Mouse (Mus musculus) stomach, embryonic 14.5 days (tissue): ENCODE data around the gene Xrcc6. TPM values are rescaled to one million over a fixed set of nuclear protein-coding genes. Genes with fewer than 3 reads are reported as not detected.

Experiments used
- ATAC-seq: fragments of 200-750 bp; cut with Nextera tagmentation; 2 replicates; pipeline ENCODE4 v1.8.0; 2017; ENCODE audit warnings: low read depth, moderate TSS enrichment; ENCODE audit not compliant: insufficient number of reproducible peaks, insufficient read depth, low FRiP score
- H3K27ac ChIP-seq: fragments of 300-500 bp; sonication (generic); 2 replicates; pipeline ENCODE4 v1.5.1; 2014; ENCODE audit warnings: mild to moderate bottlenecking, low read length, moderate library complexity, mixed read lengths
- H3K27me3 ChIP-seq: fragments of 300-500 bp; sonication (generic); 2 replicates; pipeline ENCODE4 v1.6.1; 2014; ENCODE audit warnings: low read length, control low read depth, mixed read lengths; ENCODE audit not compliant: control insufficient read depth, insufficient read depth
- H3K36me3 ChIP-seq: fragments of 300-500 bp; sonication (generic); 2 replicates; pipeline ENCODE4 v1.6.1; 2014; ENCODE audit warnings: mild to moderate bottlenecking, control low read depth, low read length, moderate library complexity, mixed read lengths; ENCODE audit not compliant: control insufficient read depth, insufficient read depth
- H3K4me1 ChIP-seq: fragments of 300-500 bp; sonication (generic); 2 replicates; pipeline ENCODE4 v1.6.1; 2014; ENCODE audit warnings: low read length, control low read depth, mixed read lengths; ENCODE audit not compliant: control insufficient read depth, insufficient read depth
- H3K4me2 ChIP-seq: fragments of 300-500 bp; sonication (generic); replicated peaks from 2 replicates; pipeline ENCODE4 v1.6.1; 2014; ENCODE audit warnings: low read depth, low read length, control low read depth
- H3K4me3 ChIP-seq: fragments of 300-500 bp; sonication (generic); 2 replicates; pipeline ENCODE4 v1.5.1; 2014; ENCODE audit warnings: low read depth, low read length, control low read depth
- H3K9ac ChIP-seq: fragments of 300-500 bp; sonication (generic); replicated peaks from 2 replicates; pipeline ENCODE4 v1.6.1; 2014; ENCODE audit warnings: low read depth, mild to moderate bottlenecking, control low read depth, low read length, moderate library complexity, mixed read lengths
- H3K9me3 ChIP-seq: fragments of 300-500 bp; sonication (generic); 2 replicates; pipeline ENCODE4 v1.6.1; 2016; ENCODE audit warnings: low read depth, low read length, control low read depth; ENCODE audit not compliant: control insufficient read depth
- WGBS: fragments of 180-500 bp; shearing (Covaris S2); extraction: QIAGEN DNeasy Blood & Tissue Kit; methylation state at CpG from one replicate; pipeline ENCODE4 v1.1.7; 2014; 5-methylcytosine and 5-hydroxymethylcytosine counted together
- polyA plus RNA-seq: library from polyadenylated mRNA; unstranded; fragments of >200 nt; fragmentation: Nextera tagmentation; extraction: Ambion mirVana; gene quantifications from 2 replicates; pipeline ENCODE4 v1.2.1, GENCODE M21; 2014

Xrcc6 gene
- polyA plus RNA-seq, 1 experiment from 2014 or later, result 90.0 TPM

DNA sequence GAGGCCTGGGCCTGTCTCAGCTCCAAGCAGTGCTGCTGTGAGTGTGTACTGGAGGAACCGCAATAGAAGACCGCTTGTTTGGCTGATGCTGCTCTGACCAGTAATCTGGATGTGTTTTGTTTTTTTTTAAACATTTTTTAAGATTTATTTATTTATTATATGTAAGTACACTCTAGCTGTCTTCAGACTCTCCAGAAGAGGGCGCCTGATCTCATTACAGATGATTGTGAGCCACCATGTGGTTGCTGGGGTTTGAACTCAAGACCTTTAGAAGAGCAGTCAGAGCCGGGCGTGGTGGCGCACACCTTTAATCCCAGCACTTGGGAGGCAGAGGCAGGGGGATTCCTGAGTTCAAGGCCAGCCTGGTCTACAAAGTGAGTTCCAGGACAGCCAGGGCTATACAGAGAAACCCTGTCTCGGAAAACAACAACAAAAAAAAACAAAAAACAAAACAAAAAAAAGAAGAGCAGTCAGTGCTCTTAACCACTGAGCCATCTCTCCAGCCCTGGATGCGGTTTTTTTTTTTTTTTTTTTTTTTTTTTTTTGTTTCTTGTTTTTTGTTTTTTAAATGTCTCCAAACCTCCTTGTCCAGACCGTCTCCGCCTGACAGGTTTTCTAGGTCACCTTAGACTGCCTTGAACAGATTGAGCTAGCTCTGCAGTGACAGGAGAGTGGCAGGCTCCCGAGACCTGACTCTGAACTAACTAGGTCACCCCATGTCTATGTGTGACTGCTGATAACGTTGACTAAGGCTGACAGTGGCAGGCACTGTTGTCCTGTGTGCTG, 48.5 kb downstream of the Xrcc6 start:
- Histone ChIP-seq H3K4me1 (no peaks in the 10 kb centered on the region), H3K27ac (no peak overlapping the region), H3K27me3 (no peaks in the 10 kb centered on the region), H3K4me3 (no peak overlapping the region), H3K36me3 (peaks cover 49% of the 10 kb centered on the region), H3K9ac (no peak overlapping the region), H3K9me3 (no peaks in the 10 kb centered on the region), H3K4me2 (no peak overlapping the region)
- ATAC-seq, result no peak
- 83% methylated on average over 12 of the region's 12 CpGs for WGBS

DNA sequence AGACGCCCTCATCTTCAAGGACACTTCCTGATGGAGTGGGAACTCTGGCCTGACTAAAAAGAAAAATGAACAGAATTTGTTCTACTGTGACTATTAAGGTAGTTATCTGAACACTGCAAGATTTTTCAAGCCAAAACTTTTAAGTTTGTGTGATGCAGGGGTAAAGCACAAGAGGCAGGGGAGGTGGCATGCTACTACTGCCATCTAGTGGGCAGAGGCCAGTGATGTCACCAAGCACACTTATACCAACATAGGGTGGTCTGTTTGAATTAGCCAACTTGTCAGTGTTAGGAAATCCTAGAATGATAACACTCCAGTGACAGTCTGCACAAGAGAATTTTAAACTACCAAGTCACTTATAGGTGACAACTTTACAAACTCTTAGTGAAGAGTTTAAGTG, 53.0 kb downstream of the Xrcc6 start:
- no peaks in the 10 kb centered on the region for H3K27me3 ChIP-seq
- H3K9ac ChIP-seq, result no peak overlapping the region
- 100% methylated on average over 1 of the region's 1 CpGs for WGBS
- peaks cover 1% of the 10 kb centered on the region; the same call in 1 of the 2 replicates for H3K4me1 ChIP-seq
- ATAC-seq, result no peak
- H3K4me2 ChIP-seq, result no peak overlapping the region
- no peak overlapping the region for H3K4me3 ChIP-seq
- peaks cover 39% of the 10 kb centered on the region for H3K36me3 ChIP-seq
- H3K27ac ChIP-seq, result no peak overlapping the region
- H3K9me3 ChIP-seq, result no peaks in the 10 kb centered on the region

DNA sequence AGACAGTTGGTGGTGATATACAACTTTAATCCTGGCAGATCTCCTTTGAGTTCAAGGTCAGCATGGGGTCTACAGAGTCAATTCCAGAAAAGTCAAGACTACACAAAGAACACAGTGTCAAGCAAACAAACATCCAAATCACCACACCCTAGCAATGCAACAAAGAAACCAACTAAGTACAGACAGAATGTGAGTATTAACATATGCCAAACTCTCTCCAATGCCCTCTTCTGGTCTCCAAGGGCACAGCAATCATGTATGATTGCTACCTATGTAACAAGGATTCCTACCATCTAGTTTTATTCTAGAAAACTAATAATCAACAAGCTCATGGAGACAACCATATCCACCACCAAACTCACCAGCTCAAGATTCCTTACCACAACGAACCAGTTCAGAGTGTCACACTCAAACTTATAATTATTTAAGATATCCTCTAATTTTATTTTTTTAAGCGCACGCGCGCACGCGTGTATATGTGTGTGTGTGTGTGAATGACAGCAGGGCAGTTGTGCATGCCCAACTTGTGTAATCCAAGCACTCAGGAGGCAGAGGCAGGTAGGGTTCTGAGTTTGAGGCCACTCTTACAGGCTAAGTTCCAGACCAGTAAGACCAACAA, 56.6 kb downstream of the Xrcc6 start:
- no peak overlapping the region for H3K4me3 ChIP-seq
- no peak for ATAC-seq
- H3K4me1 ChIP-seq, result peaks cover 9% of the 10 kb centered on the region; the same call in 1 of the 2 replicates
- H3K27me3 ChIP-seq, result no peaks in the 10 kb centered on the region
- no peak overlapping the region for H3K27ac ChIP-seq
- no peaks in the 10 kb centered on the region for H3K9me3 ChIP-seq
- no peak overlapping the region for H3K4me2 ChIP-seq
- H3K9ac ChIP-seq, result no peak overlapping the region
- peaks cover 30% of the 10 kb centered on the region for H3K36me3 ChIP-seq
- WGBS, result 98% methylated on average over 7 of the region's 7 CpGs

DNA sequence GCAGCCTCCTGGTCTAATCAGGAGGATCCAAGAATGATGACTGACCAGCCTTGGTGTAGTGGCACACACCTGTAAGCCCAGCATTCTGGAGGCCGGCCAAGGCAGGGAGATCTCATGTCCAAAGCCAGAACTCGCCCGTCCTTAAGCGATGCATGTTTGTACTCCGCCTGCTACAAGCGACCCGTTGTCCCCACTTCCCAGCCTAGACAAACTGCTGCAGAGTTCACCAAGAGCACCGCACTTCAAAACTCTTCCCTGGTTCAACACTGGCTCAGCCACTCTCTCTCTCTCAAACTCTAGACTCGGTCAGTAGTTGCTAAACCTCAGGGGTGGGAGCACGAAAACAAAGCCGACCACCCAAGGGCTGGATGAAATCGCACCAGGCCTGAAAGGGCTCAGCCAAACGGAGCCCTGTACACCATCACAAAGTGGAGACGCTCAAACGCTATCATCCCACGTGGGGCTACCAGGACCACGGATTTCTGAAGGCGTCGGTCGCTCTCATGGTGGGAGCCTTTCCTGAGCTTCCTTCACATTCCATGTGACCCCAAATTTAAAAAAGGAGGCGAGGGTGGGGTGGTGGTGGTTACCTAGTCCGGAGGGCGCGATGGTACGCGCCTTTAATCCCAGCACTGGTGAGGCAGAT, 58.7 kb downstream of the Xrcc6 start:
- Histone ChIP-seq H3K27me3 (no peaks in the 10 kb centered on the region), H3K4me1 (peaks cover 9% of the 10 kb centered on the region; the same call in 1 of the 2 replicates), H3K27ac (no peak overlapping the region), H3K4me3 (peak overlapping the region; percentile 100), H3K9me3 (no peaks in the 10 kb centered on the region), H3K36me3 (peaks cover 14% of the 10 kb centered on the region), H3K9ac (peak overlapping the region; percentile 90), H3K4me2 (peak overlapping the region; percentile 92)
- 0 out of 2 replicates have a peak, but pooled peaks have one; percentile 8 for ATAC-seq
- WGBS, result 2% methylated on average over 26 of the region's 26 CpGs

DNA sequence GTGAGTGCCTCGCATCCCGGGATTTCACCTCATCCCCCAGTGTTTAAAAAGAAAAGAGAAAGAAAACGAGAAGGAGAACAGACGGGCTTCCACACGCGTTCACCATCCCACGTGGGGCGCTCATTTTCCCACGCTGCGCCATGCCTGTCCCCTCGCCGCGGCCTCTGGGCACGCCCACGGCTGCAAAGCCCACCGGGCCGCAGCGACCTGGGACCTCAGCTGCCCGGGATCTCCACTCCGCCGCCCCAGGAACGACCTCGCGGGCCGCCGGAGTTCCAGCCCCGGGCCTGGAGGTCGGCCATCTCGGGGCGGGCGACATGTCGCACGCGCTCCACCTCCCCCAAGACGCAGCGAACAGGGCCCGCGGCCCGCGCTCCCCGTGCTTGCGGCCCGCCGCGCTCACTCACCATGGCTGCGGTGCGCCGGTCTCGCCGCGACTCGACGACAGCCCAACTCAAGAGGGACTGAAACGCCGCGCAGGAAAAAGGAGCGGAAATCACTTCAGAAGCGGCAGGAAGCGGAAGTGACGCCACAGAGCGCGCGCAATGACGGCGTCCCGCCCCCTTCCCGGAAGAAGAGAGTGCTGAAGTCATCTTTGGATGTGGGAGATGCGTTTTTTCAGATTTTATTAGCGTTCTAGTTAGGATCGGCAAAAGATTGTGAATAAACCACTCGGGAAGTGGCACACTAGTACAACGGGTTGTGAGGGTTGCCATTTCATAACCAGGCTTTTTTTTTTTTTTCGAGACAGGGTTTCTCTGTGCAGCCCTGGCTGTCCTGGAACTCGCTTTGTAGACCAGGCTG, 59.6 kb downstream of the Xrcc6 start, which contains the start of gene Snu13:
TSS of gene Snu13 (minus strand) at position 519 of the 804 bp plus-strand sequence.
- peaks cover 13% of the 10 kb centered on the region for H3K36me3 ChIP-seq
- ATAC-seq, result peak; percentile 81; the same call in 1 of the 2 replicates
- H3K4me2 ChIP-seq, result peak within 1 kb of the TSS; percentile 92
- peak within 1 kb of the TSS; percentile 100 for H3K4me3 ChIP-seq
- peak within 1 kb of the TSS; percentile 90 for H3K9ac ChIP-seq
- peak within 1 kb of the TSS; percentile 89 for H3K27ac ChIP-seq
- no peaks in the 10 kb centered on the region for H3K9me3 ChIP-seq
- H3K4me1 ChIP-seq, result peaks cover 9% of the 10 kb centered on the region; the same call in 1 of the 2 replicates
- no peaks in the 10 kb centered on the region for H3K27me3 ChIP-seq
- under 1% methylated on average over 74 of the region's 74 CpGs for WGBS

- Histone ChIP-seq H3K27ac (no peak overlapping the region), H3K4me1 (no peaks in the 10 kb centered on the region), H3K36me3 (no peaks in the 10 kb centered on the region), H3K4me3 (no peak overlapping the region), H3K4me2 (no peak overlapping the region), H3K27me3 (no peaks in the 10 kb centered on the region), H3K9me3 (no peaks in the 10 kb centered on the region), H3K9ac (no peak overlapping the region)
- ATAC-seq, result no peak
- WGBS, result 72% methylated on average over 5 of the region's 5 CpGs
Observed at GRCm38 (mm10) chr15:82052544-82052943, 64.9 kb downstream of the Xrcc6 start.

GRCm38 (mm10) chr15:82058719-82059201, 71.1 kb downstream of the Xrcc6 start, which contains the start of gene 4930407I10Rik:
TSS of gene 4930407I10Rik (plus strand) at chr15:82059151.
- 85% methylated on average over 1 of the region's 1 CpGs for WGBS
- Histone ChIP-seq H3K9ac (no peak within 1 kb of the TSS), H3K4me2 (no peak within 1 kb of the TSS), H3K27ac (no peak within 1 kb of the TSS), H3K4me3 (no peak within 1 kb of the TSS), H3K9me3 (no peaks in the 10 kb centered on the region), H3K36me3 (no peaks in the 10 kb centered on the region), H3K4me1 (no peaks in the 10 kb centered on the region), H3K27me3 (0 out of 2 replicates have a peak, but pooled peaks cover 5% of the 10 kb centered on the region)
- ATAC-seq, result no peak
